Mouse (Mus musculus) mouse trophoblast stem cell (cell line): ENCODE measurements around the gene Nr4a2.

Experiments
- in situ Hi-C, 2 experiments: fragments of 300-500 bp; cut with MseI, MboI; formaldehyde crosslinking; loops; 2 replicates in 1 of 2; 3 replicates in 1 of 2; pipeline ENCODE4 v1.15.1; 2025

The Nr4a2 gene

GRCm38 (mm10) chr2:57123991-57124840 lies at the start of gene Nr4a2:
Gene Nr4a2 (minus strand): TSS chr2:57124003.
- in situ Hi-C loops = loop anchor here in 1 of 2 experiments (25.0 kb wide), 1 partner anchor 1012 kb away; no protein-coding TSS in a partner anchor

DNA sequence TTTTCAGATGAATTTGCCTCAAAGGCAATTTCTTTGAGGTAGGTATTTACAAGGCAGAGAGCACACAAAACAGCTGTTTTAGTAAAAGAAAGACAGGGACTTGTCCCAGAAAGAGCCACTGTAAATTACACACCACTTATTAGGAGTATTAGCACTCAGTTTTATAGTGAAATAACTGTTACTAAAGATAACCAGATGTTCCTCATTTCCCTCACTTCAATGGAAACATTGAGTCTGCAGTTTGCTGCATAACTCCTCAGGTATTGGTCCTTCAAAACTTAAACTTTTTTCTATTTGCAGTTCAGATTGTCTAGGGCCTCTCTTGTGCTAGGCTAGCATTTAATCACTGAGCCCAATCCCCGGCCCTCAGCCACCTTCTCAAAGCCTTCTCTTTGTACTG lies 41.6 kb upstream of the Nr4a2 start:
- in situ Hi-C loops = no loop called here

DNA sequence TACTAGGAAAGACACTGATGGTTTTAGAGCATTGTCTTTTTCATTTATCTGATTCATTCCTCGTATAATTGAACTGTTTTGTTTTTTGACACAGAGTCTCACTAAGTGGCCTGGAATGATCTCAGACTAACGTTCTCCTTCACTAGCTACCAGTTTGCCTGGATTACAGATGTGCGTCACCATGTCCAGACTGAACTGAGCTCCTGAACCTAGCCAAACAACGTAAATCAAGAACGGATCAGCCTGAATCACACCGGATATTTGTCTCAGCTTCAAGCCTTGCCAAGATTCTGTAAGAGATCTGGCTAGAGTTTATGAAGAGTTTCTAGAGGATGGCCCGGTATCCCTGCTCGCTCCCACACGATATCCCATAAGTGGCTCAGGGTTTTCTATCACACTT lies 33.0 kb upstream of the Nr4a2 start:
- in situ Hi-C loops = no loop called here

DNA sequence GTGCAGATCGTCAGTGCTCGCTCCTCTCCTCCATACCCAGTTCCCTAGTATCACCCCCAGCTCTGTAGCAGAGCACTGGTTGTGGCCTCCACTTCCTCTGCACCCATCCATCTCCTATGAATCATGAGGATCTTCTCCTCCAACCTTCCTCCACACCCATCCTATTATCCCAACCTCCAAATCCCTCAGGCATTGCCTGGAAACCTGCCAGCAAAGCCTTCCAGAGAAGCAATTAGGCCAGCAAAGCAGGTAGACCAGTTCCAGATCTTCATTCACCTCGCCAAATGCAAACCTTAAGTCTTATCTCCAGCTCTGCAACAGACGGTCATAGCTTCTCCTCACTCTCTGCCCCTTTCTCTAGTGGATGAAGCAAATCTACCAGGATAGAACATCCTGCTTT lies 26.0 kb upstream of the Nr4a2 start:
- in situ Hi-C loops = no loop called here

DNA sequence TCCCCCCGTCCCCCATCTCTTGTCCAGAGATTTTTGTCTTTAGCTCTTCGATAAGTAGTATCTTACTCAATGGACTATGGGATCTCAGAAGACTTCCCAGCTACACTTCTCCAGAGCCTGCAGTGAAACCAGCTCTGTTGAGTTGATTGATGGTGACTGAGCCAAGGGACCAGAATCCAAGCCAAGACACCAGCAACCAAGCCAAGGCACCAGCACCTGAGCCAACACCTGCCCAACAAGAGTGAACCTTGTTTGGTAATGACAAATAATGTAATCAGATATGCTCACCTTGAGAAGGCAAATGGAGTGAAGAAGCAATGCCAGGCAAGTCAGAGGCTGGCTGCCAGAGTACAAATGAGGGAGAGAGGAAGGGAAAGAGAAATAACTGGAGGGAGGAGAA lies 24.4 kb upstream of the Nr4a2 start:
- in situ Hi-C loops = no loop called here

DNA sequence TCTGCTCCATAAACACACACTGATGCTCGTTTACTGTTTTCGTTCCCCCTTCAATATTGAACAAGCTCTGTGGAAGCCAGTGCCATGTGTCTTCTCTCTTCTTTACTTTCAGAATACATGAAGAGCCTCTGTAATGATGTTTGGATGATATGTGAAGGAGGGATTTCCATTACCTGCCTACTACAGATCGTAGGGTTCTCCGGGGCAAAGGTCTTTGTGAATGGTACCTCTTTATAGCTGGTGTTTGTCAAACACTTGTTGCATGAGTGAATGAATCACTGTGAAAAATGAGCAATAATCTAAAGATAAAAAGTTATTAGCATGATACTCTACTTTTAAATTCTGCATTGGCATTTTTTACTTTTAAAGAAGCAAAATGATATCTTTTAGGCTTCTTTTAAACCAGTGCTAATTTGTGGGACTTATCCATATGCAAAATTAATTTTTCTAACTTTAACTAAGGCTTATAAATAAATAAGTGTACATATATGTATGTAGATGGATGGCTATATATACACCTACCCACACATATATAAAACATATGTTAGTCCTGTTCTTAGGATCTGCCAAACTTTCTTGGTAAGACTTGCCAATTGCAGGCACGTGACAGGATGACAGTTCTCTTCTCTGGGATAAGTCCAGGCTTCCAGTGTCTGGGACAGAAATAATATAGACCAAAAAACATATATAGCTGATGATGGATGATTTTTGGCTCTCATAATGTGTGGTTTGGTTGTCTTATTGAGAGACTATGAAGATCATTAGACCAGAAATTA lies 22.0 kb upstream of the Nr4a2 start:
- in situ Hi-C loops = no loop called here

- in situ Hi-C loops = no loop called here
Observed at GRCm38 (mm10) chr2:57138594-57138993, 14.8 kb upstream of the Nr4a2 start.

DNA sequence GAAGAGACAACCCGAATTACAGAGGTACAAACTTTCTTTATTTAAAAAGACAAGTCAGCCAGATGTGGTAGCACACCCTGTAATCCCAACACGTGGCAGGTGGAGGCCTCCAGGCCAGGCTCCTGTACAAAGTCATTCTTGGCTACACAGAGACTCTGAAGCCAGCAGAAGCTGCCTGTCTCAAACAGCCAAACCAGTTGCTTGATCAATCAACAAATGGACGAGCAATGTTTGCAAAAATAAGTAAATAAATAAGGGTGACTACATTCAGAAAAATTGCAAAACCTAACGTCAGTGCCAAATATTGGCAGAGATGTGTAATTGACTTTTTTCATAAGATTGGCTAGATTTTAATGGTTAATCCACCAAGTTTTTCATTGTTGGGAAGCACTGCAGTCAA lies 3.7 kb upstream of the Nr4a2 start:
- in situ Hi-C loops = no loop called here

DNA sequence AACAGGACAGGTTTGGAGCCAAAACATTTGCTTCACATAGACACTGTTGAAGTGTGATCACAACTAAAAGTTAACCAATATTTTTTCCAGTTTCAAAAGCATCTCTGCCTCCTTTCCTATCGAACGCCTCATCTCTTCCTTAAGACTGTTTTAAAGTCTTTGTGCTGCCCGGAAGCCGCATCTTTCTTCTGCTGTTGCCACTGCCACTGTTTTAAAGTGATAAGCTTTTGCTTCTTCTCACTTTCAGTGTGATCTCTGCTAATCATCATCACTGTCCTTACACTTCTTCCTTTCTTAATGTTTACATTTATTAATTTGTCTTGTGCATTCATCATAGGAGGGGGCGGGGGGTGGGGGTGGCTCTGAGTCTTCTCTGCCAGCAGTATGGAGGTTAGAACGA lies 2.1 kb upstream of the Nr4a2 start:
- in situ Hi-C loops = no loop called here

- in situ Hi-C loops = loop anchor here in 1 of 2 experiments (25.0 kb wide), 1 partner anchor 1011 kb away; no protein-coding TSS in a partner anchor
Observed at GRCm38 (mm10) chr2:57122986-57123980, 520 bp downstream of the Nr4a2 start.

GRCm38 (mm10) chr2:57121110-57121509 lies 2.7 kb downstream of the Nr4a2 start:
- in situ Hi-C loops = loop anchor here in 1 of 2 experiments (25.0 kb wide), 1 partner anchor 1009 kb away; no protein-coding TSS in a partner anchor

GRCm38 (mm10) chr2:57117201-57117951 lies 6.4 kb downstream of the Nr4a2 start:
- in situ Hi-C loops = loop anchor here in 1 of 2 experiments (25.0 kb wide), 1 partner anchor 1005 kb away; no protein-coding TSS in a partner anchor

GRCm38 (mm10) chr2:57116366-57117200 lies 7.2 kb downstream of the Nr4a2 start:
- in situ Hi-C loops = loop anchor here in 1 of 2 experiments (25.0 kb wide), 1 partner anchor 1004 kb away; no protein-coding TSS in a partner anchor

DNA sequence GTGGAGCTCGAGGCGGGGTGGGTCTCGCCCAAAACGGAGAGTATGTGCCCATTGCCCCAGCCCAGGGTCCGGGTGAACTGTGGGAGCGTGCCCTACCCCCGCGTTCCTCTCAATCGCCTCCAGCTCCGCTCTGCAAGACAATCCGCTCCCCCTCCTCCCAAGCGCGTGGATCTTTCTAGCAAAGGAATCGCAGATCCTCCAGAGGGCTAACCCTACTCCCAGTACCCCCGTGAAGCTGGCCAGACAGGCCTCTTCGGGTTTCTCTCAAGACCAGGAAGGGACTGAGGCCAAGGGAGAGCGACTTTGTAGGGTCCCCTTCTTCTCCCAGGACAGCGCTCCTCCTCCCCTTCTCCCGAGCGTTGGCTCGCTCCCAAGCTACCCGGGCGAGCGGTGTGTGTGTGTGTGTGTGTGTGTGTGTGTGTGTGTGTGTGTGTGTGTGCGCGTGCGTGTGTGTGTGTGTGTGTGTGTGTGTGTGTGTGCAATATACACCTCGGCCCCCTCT lies 7.9 kb downstream of the Nr4a2 start:
- in situ Hi-C loops = loop anchor here in 1 of 2 experiments (25.0 kb wide), 1 partner anchor 1004 kb away; no protein-coding TSS in a partner anchor

DNA sequence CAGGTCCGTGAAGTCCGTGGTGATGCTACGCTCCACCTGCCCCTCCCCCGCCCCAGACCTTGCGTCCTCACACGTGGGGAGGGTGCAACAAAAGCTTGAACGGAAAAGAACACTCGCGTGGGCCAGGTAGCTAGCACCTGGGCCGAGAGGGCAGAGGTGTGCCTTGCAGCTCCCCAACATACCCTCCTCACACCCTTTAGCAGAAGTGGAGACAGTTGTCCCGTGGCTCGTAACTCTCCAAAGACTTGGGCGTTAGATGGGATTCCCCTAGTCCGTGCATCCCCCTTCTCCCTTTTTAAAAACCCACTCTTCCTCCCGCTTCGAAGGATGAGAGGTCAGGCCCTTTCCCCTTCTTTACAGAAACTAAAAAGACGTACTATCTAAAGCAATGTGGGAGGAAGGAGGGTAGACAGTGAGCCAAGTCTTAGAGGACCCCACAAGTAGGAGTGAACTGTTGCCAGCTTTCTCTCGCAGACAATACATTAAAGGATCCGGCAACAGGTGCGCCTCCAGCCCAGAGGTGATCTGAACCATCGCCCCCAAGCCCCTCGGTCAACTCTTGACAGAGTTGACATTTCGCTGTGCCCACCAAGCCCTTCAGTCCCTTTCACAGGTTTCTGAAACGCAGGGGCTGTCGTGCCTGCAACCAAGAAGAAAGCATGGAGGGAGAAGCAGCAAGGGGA lies 8.5 kb downstream of the Nr4a2 start:
- in situ Hi-C loops = loop anchor here in 1 of 2 experiments (25.0 kb wide), 1 partner anchor 1003 kb away; no protein-coding TSS in a partner anchor

GRCm38 (mm10) chr2:57114211-57115151 lies 9.3 kb downstream of the Nr4a2 start:
- in situ Hi-C loops = loop anchor here in 1 of 2 experiments (25.0 kb wide), 1 partner anchor 1002 kb away; no protein-coding TSS in a partner anchor

DNA sequence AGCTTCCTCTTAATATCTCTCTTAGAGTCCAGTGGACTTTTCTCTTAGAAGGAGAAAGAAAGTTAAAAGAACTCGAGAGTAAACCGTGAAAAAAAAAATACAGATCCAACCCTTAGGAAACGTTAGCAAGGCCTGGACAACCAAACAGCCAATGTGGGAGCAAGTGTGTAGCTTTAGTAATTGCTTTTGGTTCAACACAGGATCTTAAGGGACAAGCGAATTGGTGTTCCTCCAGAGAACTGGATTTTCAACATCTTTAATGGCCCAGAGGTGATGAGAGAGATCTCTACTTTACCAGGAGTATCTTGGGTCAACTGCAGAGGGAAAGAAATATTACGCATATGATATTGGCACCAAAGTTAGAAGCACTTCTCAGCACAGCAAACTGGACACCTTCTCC lies 10.4 kb downstream of the Nr4a2 start:
- in situ Hi-C loops = loop anchor here in 1 of 2 experiments (25.0 kb wide), 1 partner anchor 1001 kb away; no protein-coding TSS in a partner anchor
